Mouse (Mus musculus): ENCODE results near the gene Noto. TPM values are rescaled to one million over a fixed set of nuclear protein-coding genes. Genes with fewer than 3 reads are reported as not detected.
"Not testable (repeated sequence)": the region's sequence is repeated elsewhere in the genome, so short reads cannot be mapped to it uniquely, and the experiment has no call there.

Gene Noto
- polyA plus RNA-seq, 1 experiment, result not detected

- no peak overlapping the region for H3K27ac ChIP-seq (ENCODE audit: insufficient read depth, low read depth, low read length)
- no peak for TF ChIP-seq POLR2A (IDR thresholded peaks at IDR 0.05; ENCODE audit: borderline replicate concordance, low read depth, low read length)
- TF ChIP-seq CTCF (IDR thresholded peaks at IDR 0.05; ENCODE audit: low read depth, low read length), result no peak
- no peaks in the 10 kb centered on the region for H3K4me1 ChIP-seq (ENCODE audit: control insufficient read depth, insufficient read depth, low read length)
- H3K4me3 ChIP-seq (ENCODE audit: insufficient read depth, low read length), result no peak overlapping the region
These were observed 21.6 kb downstream of the Noto start for GRCm38 (mm10) chr6:85445286-85445685.

GRCm38 (mm10) chr6:85447351-85447750 lies 23.7 kb downstream of the Noto start:
- TF ChIP-seq POLR2A (IDR thresholded peaks at IDR 0.05; ENCODE audit: borderline replicate concordance, low read depth, low read length), result no peak
- TF ChIP-seq CTCF (IDR thresholded peaks at IDR 0.05; ENCODE audit: low read depth, low read length), result no peak
- H3K27ac ChIP-seq (ENCODE audit: insufficient read depth, low read depth, low read length), result no peak overlapping the region
- no peak overlapping the region for H3K4me3 ChIP-seq (ENCODE audit: insufficient read depth, low read length)
- H3K4me1 ChIP-seq (ENCODE audit: control insufficient read depth, insufficient read depth, low read length), result no peaks in the 10 kb centered on the region

GRCm38 (mm10) chr6:85450140-85450539 lies 26.5 kb downstream of the Noto start:
- not testable (repeated sequence) for H3K27ac ChIP-seq (ENCODE audit: insufficient read depth, low read depth, low read length)

GRCm38 (mm10) chr6:85450697-85451663 lies 27.3 kb downstream of the Noto start, which contains the start of gene Cct7:
Gene Cct7 (plus strand): TSS chr6:85451514.
- H3K27ac ChIP-seq (ENCODE audit: insufficient read depth, low read depth, low read length), result peak within 1 kb of the TSS; percentile 90
- no peak for TF ChIP-seq CTCF (IDR thresholded peaks at IDR 0.05; ENCODE audit: low read depth, low read length)
- no peak for TF ChIP-seq POLR2A (IDR thresholded peaks at IDR 0.05; ENCODE audit: borderline replicate concordance, low read depth, low read length)

More at GRCm38 (mm10) chr6:85450140-85450539, 26.5 kb downstream of the Noto start:
- Histone ChIP-seq H3K4me3 (ENCODE audit: insufficient read depth, low read length) (peak overlapping the region; percentile 99), H3K4me1 (ENCODE audit: control insufficient read depth, insufficient read depth, low read length) (peaks cover 12% of the 10 kb centered on the region; the same call in 1 of the 2 replicates)

GRCm38 (mm10) chr6:85451664-85452410 lies 28.2 kb downstream of the Noto start, which contains the start of gene Pradc1:
Gene Pradc1 (minus strand): TSS chr6:85451970.
- peak within 1 kb of the TSS; percentile 90 for H3K27ac ChIP-seq (ENCODE audit: insufficient read depth, low read depth, low read length)
- H3K4me3 ChIP-seq (ENCODE audit: insufficient read depth, low read length), result peak within 1 kb of the TSS; percentile 99
- TF ChIP-seq CTCF (IDR thresholded peaks at IDR 0.05; ENCODE audit: low read depth, low read length) (peak; percentile 64), POLR2A (IDR thresholded peaks at IDR 0.05; ENCODE audit: borderline replicate concordance, low read depth, low read length) (no peak)
- peaks cover 22% of the 10 kb centered on the region for H3K4me1 ChIP-seq (ENCODE audit: control insufficient read depth, insufficient read depth, low read length)

More at GRCm38 (mm10) chr6:85450697-85451663, 27.3 kb downstream of the Noto start, which contains the start of gene Cct7:
- Histone ChIP-seq H3K4me1 (ENCODE audit: control insufficient read depth, insufficient read depth, low read length) (peaks cover 14% of the 10 kb centered on the region; the same call in 1 of the 2 replicates), H3K4me3 (ENCODE audit: insufficient read depth, low read length) (peak within 1 kb of the TSS; percentile 99)

GRCm38 (mm10) chr6:85452411-85452665 lies 28.7 kb downstream of the Noto start:
- H3K4me3 ChIP-seq (ENCODE audit: insufficient read depth, low read length), result peak overlapping the region; percentile 99
- H3K4me1 ChIP-seq (ENCODE audit: control insufficient read depth, insufficient read depth, low read length), result peaks cover 26% of the 10 kb centered on the region
- H3K27ac ChIP-seq (ENCODE audit: insufficient read depth, low read depth, low read length), result peak overlapping the region; percentile 68
- TF ChIP-seq CTCF (IDR thresholded peaks at IDR 0.05; ENCODE audit: low read depth, low read length), result no peak
- TF ChIP-seq POLR2A (IDR thresholded peaks at IDR 0.05; ENCODE audit: borderline replicate concordance, low read depth, low read length), result no peak

- Histone ChIP-seq H3K4me1 (ENCODE audit: control insufficient read depth, insufficient read depth, low read length) (peaks cover 30% of the 10 kb centered on the region), H3K27ac (ENCODE audit: insufficient read depth, low read depth, low read length) (peak overlapping the region; percentile 68), H3K4me3 (ENCODE audit: insufficient read depth, low read length) (peak overlapping the region; percentile 99)
- TF ChIP-seq POLR2A (IDR thresholded peaks at IDR 0.05; ENCODE audit: borderline replicate concordance, low read depth, low read length) (no peak), CTCF (IDR thresholded peaks at IDR 0.05; ENCODE audit: low read depth, low read length) (no peak)
These were observed 29.1 kb downstream of the Noto start for GRCm38 (mm10) chr6:85452816-85453215.

GRCm38 (mm10) chr6:85459621-85460020 lies 35.9 kb downstream of the Noto start:
- Histone ChIP-seq H3K27ac (ENCODE audit: insufficient read depth, low read depth, low read length) (no peak overlapping the region), H3K4me1 (ENCODE audit: control insufficient read depth, insufficient read depth, low read length) (peaks cover 38% of the 10 kb centered on the region), H3K4me3 (ENCODE audit: insufficient read depth, low read length) (no peak overlapping the region)
- TF ChIP-seq POLR2A (IDR thresholded peaks at IDR 0.05; ENCODE audit: borderline replicate concordance, low read depth, low read length) (no peak), CTCF (IDR thresholded peaks at IDR 0.05; ENCODE audit: low read depth, low read length) (no peak)

GRCm38 (mm10) chr6:85465381-85465780 lies 41.7 kb downstream of the Noto start:
- Histone ChIP-seq H3K4me3 (ENCODE audit: insufficient read depth, low read length) (no peak overlapping the region), H3K27ac (ENCODE audit: insufficient read depth, low read depth, low read length) (no peak overlapping the region), H3K4me1 (ENCODE audit: control insufficient read depth, insufficient read depth, low read length) (peaks cover 9% of the 10 kb centered on the region)
- TF ChIP-seq POLR2A (IDR thresholded peaks at IDR 0.05; ENCODE audit: borderline replicate concordance, low read depth, low read length) (no peak), CTCF (IDR thresholded peaks at IDR 0.05; ENCODE audit: low read depth, low read length) (no peak)
